Mouse (Mus musculus) CH12.LX (cell line): ENCODE data around the gene Bpnt1. TPM values are rescaled to one million over a fixed set of nuclear protein-coding genes. Genes with fewer than 3 reads are reported as not detected.

Experiments
- DNase-seq: peaks from one replicate; pipeline ENCODE4 v3.0.0-alpha.2; 2013; ENCODE audit errors: extremely low read depth
- H3K27ac ChIP-seq: 2 replicates; pipeline ENCODE4 v1.5.1; 2012; ENCODE audit warnings: low read depth, mild to moderate bottlenecking, control low read depth, moderate library complexity; ENCODE audit not compliant: insufficient read depth
- H3K27me3 ChIP-seq: replicated peaks from 2 replicates; pipeline ENCODE3; 2012; ENCODE audit warnings: inconsistent platforms
- H3K36me3 ChIP-seq, 2 experiments: replicated peaks in 1 of 2; 2 replicates each; pipeline versions ENCODE3 to v1.6.1; 2012; ENCODE audit warnings: inconsistent platforms in 1 of 2, low read length in 1 of 2, mild to moderate bottlenecking in 1 of 2, mixed read lengths in 1 of 2, moderate library complexity in 1 of 2; ENCODE audit not compliant: control insufficient read depth in 1 of 2, insufficient read depth in 1 of 2
- H3K4me1 ChIP-seq, 2 experiments: 2 replicates each; pipeline ENCODE4 v1.6.1; 2012; ENCODE audit warnings: inconsistent platforms in 1 of 2, moderate library complexity in 1 of 2; ENCODE audit not compliant: insufficient read depth in 2 of 2, control insufficient read depth in 1 of 2
- H3K4me2 ChIP-seq: 2 replicates; pipeline ENCODE4 v1.6.1; 2012; ENCODE audit warnings: low read depth, mild to moderate bottlenecking, control low read depth; ENCODE audit not compliant: poor library complexity, insufficient read depth, severe bottlenecking
- H3K4me3 ChIP-seq, 3 experiments: fragments of 150-350 bp in 1 of 3; sonication (generic) in 1 of 3; replicated peaks in 1 of 3; 2 replicates each; pipeline versions ENCODE3 to v1.5.1; 2011 to 2012; ENCODE audit warnings: low read depth in 2 of 3, low read length in 2 of 3, mild to moderate bottlenecking in 2 of 3, moderate library complexity in 2 of 3, control low read depth in 1 of 3, improper control_type of control experiment in 1 of 3, inconsistent platforms in 1 of 3, mixed read lengths in 1 of 3; ENCODE audit not compliant: poor library complexity in 1 of 3
- H3K79me2 ChIP-seq: replicated peaks from 2 replicates; pipeline ENCODE4 v1.6.1; 2012; ENCODE audit warnings: mild to moderate bottlenecking, moderate library complexity; ENCODE audit not compliant: control insufficient read depth, poor library complexity, insufficient read depth, severe bottlenecking; ENCODE audit errors: extremely low read depth
- H3K9ac ChIP-seq: 2 replicates; pipeline ENCODE4 v1.6.1; 2012; ENCODE audit warnings: low read depth, mild to moderate bottlenecking, control low read depth, moderate library complexity; ENCODE audit not compliant: insufficient read depth
- H3K9me3 ChIP-seq: replicated peaks from 2 replicates; pipeline ENCODE3; 2012; ENCODE audit warnings: low read length, inconsistent platforms, mixed read lengths
- BHLHE40 ChIP-seq: IDR thresholded peaks from 2 replicates; pipeline ENCODE4 v1.6.1; 2011; ENCODE audit warnings: mild to moderate bottlenecking, low read depth, low read length, improper control_type of control experiment
- CHD1 ChIP-seq: IDR thresholded peaks from 2 replicates; pipeline ENCODE4 v1.6.1; 2012; ENCODE audit warnings: low read depth, low read length, improper control_type of control experiment, inconsistent platforms
- CHD2 ChIP-seq: IDR thresholded peaks from 2 replicates; pipeline ENCODE4 v1.6.1; 2011; ENCODE audit warnings: low read length, improper control_type of control experiment
- E2F4 ChIP-seq: IDR thresholded peaks from 2 replicates; pipeline ENCODE4 v1.6.1; 2011; ENCODE audit warnings: low read depth, low read length, improper control_type of control experiment; ENCODE audit not compliant: insufficient replicate concordance
- JUN ChIP-seq: IDR thresholded peaks from 2 replicates; pipeline ENCODE4 v1.6.1; 2011; ENCODE audit warnings: low read depth, mild to moderate bottlenecking, low read length, improper control_type of control experiment, moderate library complexity; ENCODE audit not compliant: insufficient read depth
- KAT2A ChIP-seq: IDR thresholded peaks from 2 replicates; pipeline ENCODE4 v1.6.1; 2012; ENCODE audit warnings: low read length, improper control_type of control experiment, inconsistent platforms; ENCODE audit not compliant: insufficient replicate concordance
- MAFK ChIP-seq: IDR thresholded peaks from 2 replicates; pipeline ENCODE4 v1.6.1; 2011; ENCODE audit warnings: low read length, improper control_type of control experiment; ENCODE audit not compliant: insufficient replicate concordance
- NRF1 ChIP-seq: IDR thresholded peaks from 2 replicates; pipeline ENCODE4 v1.6.1; 2014; ENCODE audit warnings: low read depth, mild to moderate bottlenecking, inconsistent platforms, low read length, improper control_type of control experiment, moderate library complexity
- PAX5 ChIP-seq: IDR thresholded peaks from 2 replicates; pipeline ENCODE4 v1.6.1; 2012; ENCODE audit warnings: low read length, inconsistent platforms, mixed read lengths
- POLR2A ChIP-seq: IDR thresholded peaks from 2 replicates; pipeline ENCODE4 v1.6.1; 2011; ENCODE audit warnings: low read depth, mild to moderate bottlenecking, improper control_type of control experiment, low read length
- POLR2AphosphoS2 ChIP-seq: IDR thresholded peaks from 2 replicates; pipeline ENCODE4 v1.6.1; 2011; ENCODE audit warnings: low read depth, low read length, improper control_type of control experiment
- ZC3H11A ChIP-seq: IDR thresholded peaks from 2 replicates; pipeline ENCODE4 v1.6.1; 2012; ENCODE audit warnings: low read depth, mild to moderate bottlenecking, inconsistent platforms, low read length, improper control_type of control experiment
- ZKSCAN1 ChIP-seq: IDR thresholded peaks from 2 replicates; pipeline ENCODE4 v1.6.1; 2012; ENCODE audit warnings: low read depth, inconsistent platforms, low read length, improper control_type of control experiment, borderline replicate concordance
- ZMIZ1 ChIP-seq: IDR thresholded peaks from 2 replicates; pipeline ENCODE4 v1.6.1; 2012; ENCODE audit warnings: low read depth, mild to moderate bottlenecking, inconsistent platforms, low read length, improper control_type of control experiment
- ZNF384 ChIP-seq: IDR thresholded peaks from 2 replicates; pipeline ENCODE4 v1.6.1; 2012; ENCODE audit warnings: low read depth, low read length, improper control_type of control experiment, inconsistent platforms
- dilution Hi-C: fragments of 300-500 bp; cut with MboI; formaldehyde crosslinking; loops from 2 replicates; pipeline ENCODE4 v1.14.3; 2020; ENCODE audit warnings: low sequenced_read_pairs; ENCODE audit not compliant: extremely low pct_unique_long_range_greater_than_20kb, extremely low pct_ligation_motif_present
- in situ Hi-C: fragments of 300-500 bp; cut with MboI; formaldehyde crosslinking; loops from 3 replicates; pipeline ENCODE4 v1.14.3; 2019; ENCODE audit warnings: low sequenced_read_pairs, low pct_ligation_motif_present, low pct_unique_long_range_greater_than_20kb, mixed read lengths
- polyA plus RNA-seq: library from polyadenylated mRNA; unstranded; fragments of >175 nt; gene quantifications from 2 replicates; pipeline ENCODE4 v1.2.1, GENCODE M21; 2012; ENCODE audit warnings: low read depth; ENCODE audit not compliant: insufficient read length
- total RNA-seq, 2 experiments: library from RNA; depleted of rRNA; stranded (reverse); fragments of 300-350 nt in 1 of 2; fragments of >200 nt in 1 of 2; gene quantifications; 2 replicates each; pipeline ENCODE4 v1.2.3; 2012 to 2014

Gene Bpnt1
- total and polyA plus RNA-seq, 3 experiments, result 38.4 to 71.9 (median 59.4) TPM

- DNase-seq, result no peak
- in situ Hi-C loops (no loop called here), dilution Hi-C loops (no loop called here)
- H3K4me1 ChIP-seq, result no peaks in the 10 kb centered on the region
- H3K27me3 ChIP-seq, result no peaks in the 10 kb centered on the region
- TF ChIP-seq KAT2A, result no peak
- TF ChIP-seq PAX5, result no peak
- no peak for TF ChIP-seq ZKSCAN1
- no peak for TF ChIP-seq POLR2AphosphoS2
- TF ChIP-seq BHLHE40, result no peak
- no peak for TF ChIP-seq CHD2
- TF ChIP-seq JUN, result no peak
- no peak overlapping the region for H3K27ac ChIP-seq
- peaks cover 75 to 87% of the 10 kb centered on the region in 2 experiments for H3K36me3 ChIP-seq
- H3K9ac ChIP-seq, result no peak overlapping the region
- no peak overlapping the region for H3K4me3 ChIP-seq
- no peaks in the 10 kb centered on the region for H3K9me3 ChIP-seq
- H3K79me2 ChIP-seq, result no peaks in the 10 kb centered on the region
- no peak overlapping the region for H3K4me2 ChIP-seq
Observed at GRCm38 (mm10) chr1:185289231-185289630, 42.7 kb upstream of the Bpnt1 start.

- Histone ChIP-seq H3K79me2 (no peaks in the 10 kb centered on the region), H3K27me3 (no peaks in the 10 kb centered on the region), H3K4me1 (no peaks in the 10 kb centered on the region), H3K4me3 (no peak overlapping the region), H3K36me3 (peaks cover 70 to 88% of the 10 kb centered on the region in 2 experiments), H3K4me2 (no peak overlapping the region), H3K27ac (no peak overlapping the region), H3K9me3 (no peaks in the 10 kb centered on the region), H3K9ac (no peak overlapping the region)
- no peak for DNase-seq
- in situ Hi-C loops, result no loop called here
- dilution Hi-C loops, result no loop called here
- TF ChIP-seq CHD1 (no peak), NRF1 (no peak), POLR2A (no peak), ZC3H11A (no peak), ZMIZ1 (no peak), E2F4 (no peak), ZKSCAN1 (no peak), ZNF384 (no peak), MAFK (no peak)
Observed at GRCm38 (mm10) chr1:185291336-185291735, 40.6 kb upstream of the Bpnt1 start.
